Mouse (Mus musculus) limb, embryonic 10.5 days (tissue): ENCODE data around the gene Ace3. TPM values are rescaled to one million over a fixed set of nuclear protein-coding genes. Genes with fewer than 3 reads are reported as not detected.
"Not testable (repeated sequence)": the region's sequence is repeated elsewhere in the genome, so short reads cannot be mapped to it uniquely, and the experiment has no call there.

Source experiments
- DNase-seq: peaks from one replicate; pipeline ENCODE4 v3.0.0-alpha.2; 2017; ENCODE audit warnings: low spot score
- H3K27ac ChIP-seq: fragments of 300-500 bp; sonication (generic); 2 replicates; pipeline ENCODE4 v1.5.1; 2016; ENCODE audit warnings: mild to moderate bottlenecking
- H3K27me3 ChIP-seq: fragments of 300-500 bp; sonication (generic); 2 replicates; pipeline ENCODE4 v1.6.1; 2016; ENCODE audit warnings: low read depth, mild to moderate bottlenecking; ENCODE audit not compliant: poor library complexity, severe bottlenecking
- H3K36me3 ChIP-seq: fragments of 300-500 bp; sonication (generic); 2 replicates; pipeline ENCODE4 v1.6.1; 2016; ENCODE audit warnings: mild to moderate bottlenecking, moderate library complexity
- H3K4me1 ChIP-seq: fragments of 300-500 bp; sonication (generic); 2 replicates; pipeline ENCODE4 v1.6.1; 2016
- H3K4me3 ChIP-seq: fragments of 300-500 bp; sonication (generic); 2 replicates; pipeline ENCODE4 v1.5.1; 2016; ENCODE audit warnings: mild to moderate bottlenecking, moderate library complexity
- H3K9me3 ChIP-seq: fragments of 300-500 bp; sonication (generic); replicated peaks from 2 replicates; pipeline ENCODE4 v1.6.1; 2016; ENCODE audit warnings: mild to moderate bottlenecking
- WGBS: fragments of 180-500 bp; shearing (Covaris S2); methylation state at CpG from one replicate; pipeline ENCODE4 v1.1.7; 2016; 5-methylcytosine and 5-hydroxymethylcytosine counted together
- polyA plus RNA-seq: library from polyadenylated mRNA; unstranded; fragments of >200 nt; fragmentation: Nextera tagmentation; extraction: Ambion mirVana; gene quantifications from 2 replicates; pipeline ENCODE4 v1.2.1, GENCODE M21; 2016

Gene Ace3
- polyA plus RNA-seq, 1 experiment from 2014 or later: not detected

DNA sequence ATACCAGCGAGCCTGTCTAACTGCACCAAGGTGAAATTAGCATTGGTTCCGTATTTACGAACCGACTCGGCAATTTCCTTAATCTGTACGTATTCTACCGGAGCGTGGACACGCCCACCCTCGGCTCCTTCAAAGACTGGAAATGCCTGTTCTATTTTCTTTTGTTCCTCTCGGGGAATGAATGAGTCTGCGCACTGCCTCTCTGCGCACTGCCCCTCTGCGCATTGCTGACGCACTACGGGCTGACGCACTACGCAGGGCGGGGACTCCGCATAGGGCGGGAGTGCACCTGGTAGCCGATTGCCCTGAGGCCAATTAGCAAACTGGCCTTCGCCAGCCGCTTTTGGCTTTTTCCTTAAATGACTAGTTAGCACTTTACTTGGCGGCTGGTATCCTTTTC is 37.6 kb downstream of the Ace3 start:
- peaks cover 16% of the 10 kb centered on the region for H3K4me1 ChIP-seq
- not testable (repeated sequence) for DNase-seq, H3K36me3 ChIP-seq, H3K27ac ChIP-seq, H3K27me3 ChIP-seq, H3K9me3 ChIP-seq
- peak overlapping the region; percentile 45 for H3K4me3 ChIP-seq
- 26% methylated on average over 9 of the region's 25 CpGs for WGBS

DNA sequence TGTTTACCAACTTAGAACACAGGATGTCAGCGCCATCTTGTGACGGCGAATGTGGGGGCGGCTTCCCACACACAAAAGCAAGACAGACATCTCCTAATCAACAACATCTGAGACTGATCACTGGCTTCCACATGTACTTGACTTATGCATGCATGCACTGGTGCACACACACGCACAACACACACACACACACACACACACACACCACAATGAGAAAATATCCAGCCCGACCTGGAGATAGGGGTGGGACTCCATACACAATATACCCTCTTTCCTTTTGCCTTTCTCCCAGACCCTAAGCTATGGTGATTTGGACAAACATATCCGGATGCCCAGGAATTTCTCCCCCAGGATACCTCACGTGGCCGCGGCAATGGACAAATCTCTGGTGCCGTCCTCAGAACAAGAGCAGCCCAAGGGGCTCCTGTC is 39.0 kb downstream of the Ace3 start:
- H3K36me3 ChIP-seq: no peaks in the 10 kb centered on the region
- peak overlapping the region; percentile 92 for H3K27ac ChIP-seq
- no peaks in the 10 kb centered on the region for H3K9me3 ChIP-seq
- DNase-seq: peak; percentile 56
- H3K4me3 ChIP-seq: peak overlapping the region; percentile 41
- H3K4me1 ChIP-seq: peaks cover 27% of the 10 kb centered on the region
- 25% methylated on average over 11 of the region's 11 CpGs for WGBS
- no peaks in the 10 kb centered on the region for H3K27me3 ChIP-seq

DNA sequence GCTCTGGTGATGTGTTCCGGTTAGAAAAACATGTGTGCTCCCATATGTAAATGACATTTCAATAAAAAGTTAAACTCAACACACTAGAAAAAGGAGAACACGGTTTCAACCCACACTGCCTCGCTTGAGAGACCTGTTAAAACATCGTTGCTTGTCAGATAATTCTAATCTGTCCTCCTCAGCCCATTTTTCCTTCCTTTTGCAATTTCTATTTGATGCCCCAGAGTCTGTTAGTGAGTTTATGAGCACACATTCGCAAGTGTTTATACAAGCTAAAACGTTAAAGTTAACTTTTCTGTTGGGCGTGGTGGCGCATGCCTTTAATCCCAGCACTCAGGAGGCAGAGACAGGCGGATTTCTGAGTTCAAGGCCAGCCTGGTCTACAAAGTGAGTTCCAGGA is 40.5 kb downstream of the Ace3 start:
- H3K4me1 ChIP-seq: peaks cover 28% of the 10 kb centered on the region
- H3K36me3 ChIP-seq: peaks cover 7% of the 10 kb centered on the region; the same call in 1 of the 2 replicates
- H3K27ac ChIP-seq: no peak overlapping the region
- H3K9me3 ChIP-seq: no peaks in the 10 kb centered on the region
- no peaks in the 10 kb centered on the region for H3K27me3 ChIP-seq
- WGBS: 92% methylated on average over 9 of the region's 9 CpGs
- DNase-seq: no peak
- H3K4me3 ChIP-seq: no peak overlapping the region

DNA sequence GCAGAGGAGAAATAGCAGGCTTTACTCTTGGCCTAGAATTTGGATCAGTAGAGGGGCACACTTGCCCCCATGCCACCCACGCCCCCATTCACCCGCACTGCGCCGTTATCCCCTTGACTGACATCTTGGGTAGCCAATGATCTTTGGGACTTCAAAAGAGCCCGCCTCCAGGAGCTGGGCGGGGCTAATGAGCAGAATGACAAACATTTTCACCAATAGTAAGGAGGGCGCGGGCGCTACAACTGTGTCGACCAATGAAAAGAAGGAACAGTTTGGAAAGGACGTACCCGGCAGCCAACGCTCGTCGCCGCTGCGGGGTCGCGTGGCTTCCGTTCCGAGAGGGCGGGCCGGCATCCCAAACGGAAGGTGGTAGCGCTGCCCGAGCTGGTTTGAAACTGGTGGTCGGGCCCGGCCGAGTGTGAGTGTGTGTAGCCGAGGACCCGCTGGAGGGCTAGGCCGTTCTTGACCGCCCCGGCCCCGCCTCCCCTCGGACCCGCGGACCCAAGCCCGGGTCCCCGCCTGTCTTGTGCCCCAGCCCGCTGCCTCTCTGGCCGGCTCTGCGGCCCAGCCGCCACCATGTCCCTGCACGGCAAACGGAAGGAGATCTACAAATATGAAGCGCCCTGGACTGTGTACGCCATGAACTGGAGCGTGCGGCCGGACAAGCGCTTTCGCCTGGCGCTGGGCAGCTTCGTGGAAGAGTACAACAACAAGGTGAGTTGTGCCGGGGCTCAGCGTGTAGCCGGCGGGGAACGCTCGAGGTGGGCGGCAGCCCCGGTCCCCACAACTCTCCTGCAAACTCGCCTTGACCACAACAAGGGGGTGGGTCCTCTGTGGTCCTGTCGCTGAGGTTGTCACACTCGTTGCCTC is 42.3 kb downstream of the Ace3 start, which contains the start of gene Dcaf7:
TSS of gene Dcaf7 (plus strand) at position 325 of the 870 bp plus-strand sequence.
- H3K4me3 ChIP-seq: peak within 1 kb of the TSS; percentile 91
- H3K27me3 ChIP-seq: no peaks in the 10 kb centered on the region
- DNase-seq: peak; percentile 94
- peak within 1 kb of the TSS; percentile 90 for H3K27ac ChIP-seq
- WGBS: under 1% methylated on average over 66 of the region's 66 CpGs
- peaks cover 28% of the 10 kb centered on the region for H3K4me1 ChIP-seq
- H3K9me3 ChIP-seq: no peaks in the 10 kb centered on the region
- H3K36me3 ChIP-seq: peaks cover 9% of the 10 kb centered on the region

DNA sequence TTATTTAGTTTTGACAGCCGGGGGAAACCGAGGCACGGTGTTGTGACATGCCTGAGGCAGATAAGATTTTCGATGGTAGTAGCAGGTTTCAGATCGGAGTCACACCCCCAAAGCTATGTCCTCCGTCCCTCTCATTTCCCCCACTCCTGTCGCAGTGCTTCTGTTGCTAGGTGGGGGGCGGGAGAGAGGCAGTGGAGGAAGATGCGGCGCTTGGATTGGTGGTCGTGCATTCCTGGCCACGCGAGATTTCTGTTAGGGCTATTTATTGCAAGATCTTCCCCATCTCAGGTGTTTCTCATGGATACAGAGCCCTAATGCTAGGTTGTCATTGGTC is 42.9 kb downstream of the Ace3 start:
- Histone ChIP-seq H3K27ac (peak overlapping the region; percentile 90), H3K36me3 (peaks cover 11% of the 10 kb centered on the region), H3K4me1 (peaks cover 28% of the 10 kb centered on the region), H3K4me3 (peak overlapping the region; percentile 91), H3K9me3 (no peaks in the 10 kb centered on the region), H3K27me3 (no peaks in the 10 kb centered on the region)
- 2% methylated on average over 13 of the region's 13 CpGs for WGBS
- peak; percentile 57 for DNase-seq

DNA sequence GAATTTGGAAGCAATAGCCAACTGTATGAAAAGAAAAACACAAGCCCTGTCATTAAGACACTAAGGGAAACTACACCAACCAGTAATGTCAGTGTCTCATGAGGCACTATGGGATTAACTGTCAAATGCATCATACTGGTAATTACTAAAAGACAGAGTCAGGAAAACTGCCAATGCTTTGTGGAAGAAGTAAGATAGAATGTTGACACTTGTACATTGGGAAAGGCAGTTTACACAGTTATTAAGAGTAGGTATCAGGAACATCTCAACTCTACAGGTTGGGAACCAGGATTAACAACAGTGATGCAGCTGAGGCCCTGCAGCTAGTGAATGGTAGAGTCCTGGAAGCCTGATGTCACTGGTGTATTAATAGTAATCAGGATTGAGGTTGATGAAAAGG is 49.9 kb downstream of the Ace3 start:
- Histone ChIP-seq H3K36me3 (peaks cover 53% of the 10 kb centered on the region), H3K4me3 (no peak overlapping the region), H3K27me3 (no peaks in the 10 kb centered on the region), H3K27ac (no peak overlapping the region), H3K4me1 (no peaks in the 10 kb centered on the region), H3K9me3 (no peaks in the 10 kb centered on the region)
- DNase-seq: no peak

DNA sequence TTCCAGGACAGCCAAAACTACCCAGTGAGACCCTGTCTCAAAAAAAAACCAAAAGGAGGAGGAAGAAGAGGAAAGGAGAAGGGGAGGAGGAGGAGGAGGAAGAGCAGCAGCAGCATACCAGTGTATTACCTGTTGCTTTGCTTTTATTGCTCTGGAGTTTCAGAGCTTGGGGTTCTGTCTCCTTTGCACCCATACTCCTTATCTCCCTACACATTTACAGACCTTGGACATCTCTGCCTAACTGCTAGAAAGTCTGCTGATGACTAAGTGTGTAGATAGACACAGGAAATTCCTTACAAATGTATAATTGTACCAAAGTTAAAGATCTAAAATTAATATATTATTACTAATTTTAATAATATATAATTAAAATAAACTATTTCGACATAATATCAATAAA is 50.8 kb downstream of the Ace3 start:
- Histone ChIP-seq H3K9me3 (no peaks in the 10 kb centered on the region), H3K27ac (no peak overlapping the region), H3K27me3 (no peaks in the 10 kb centered on the region), H3K4me3 (no peak overlapping the region), H3K4me1 (no peaks in the 10 kb centered on the region), H3K36me3 (peaks cover 58% of the 10 kb centered on the region)
- no peak for DNase-seq
- WGBS: 87% methylated on average over 1 of the region's 1 CpGs

DNA sequence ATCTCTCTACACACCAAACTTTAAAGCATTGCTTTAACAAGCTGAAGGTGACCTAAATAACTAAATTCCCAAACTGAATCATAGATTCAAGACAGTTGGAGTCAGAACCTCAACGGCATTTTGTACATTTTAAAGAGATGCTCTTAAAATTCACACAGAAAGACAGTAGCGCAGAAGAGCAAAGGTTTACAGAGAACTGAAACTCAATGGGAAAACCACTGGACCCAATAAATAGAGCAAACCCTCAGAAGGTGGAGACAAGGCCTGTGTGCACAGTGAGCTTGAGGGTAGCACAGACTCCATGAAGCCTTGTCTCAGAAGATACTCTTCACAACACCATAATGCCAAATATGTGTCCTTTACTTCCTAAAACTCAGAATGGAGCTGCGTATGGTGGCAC is 51.3 kb downstream of the Ace3 start:
- no peak overlapping the region for H3K4me3 ChIP-seq
- H3K9me3 ChIP-seq: no peaks in the 10 kb centered on the region
- 96% methylated on average over 3 of the region's 3 CpGs for WGBS
- no peak overlapping the region for H3K27ac ChIP-seq
- peaks cover 63% of the 10 kb centered on the region for H3K36me3 ChIP-seq
- no peaks in the 10 kb centered on the region for H3K27me3 ChIP-seq
- no peak for DNase-seq
- H3K4me1 ChIP-seq: no peaks in the 10 kb centered on the region

DNA sequence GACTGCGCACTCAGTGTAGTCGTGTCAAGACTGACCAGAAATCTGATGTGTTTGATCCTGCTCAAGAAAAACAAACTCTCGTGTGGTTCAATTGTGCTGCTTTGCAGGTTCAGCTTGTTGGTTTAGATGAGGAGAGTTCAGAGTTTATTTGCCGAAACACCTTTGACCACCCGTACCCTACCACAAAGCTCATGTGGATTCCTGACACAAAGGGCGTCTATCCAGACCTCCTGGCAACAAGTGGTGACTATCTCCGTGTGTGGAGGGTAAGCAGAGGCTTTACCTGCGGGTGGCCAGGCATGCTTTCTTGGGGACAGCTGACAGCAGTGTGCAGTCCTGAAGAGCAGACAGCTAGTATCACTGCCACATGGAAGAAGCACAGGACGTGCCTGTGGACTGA is 52.1 kb downstream of the Ace3 start:
- DNase-seq: no peak
- 87% methylated on average over 9 of the region's 9 CpGs for WGBS
- Histone ChIP-seq H3K36me3 (peaks cover 71% of the 10 kb centered on the region), H3K4me1 (no peaks in the 10 kb centered on the region), H3K27me3 (no peaks in the 10 kb centered on the region), H3K4me3 (no peak overlapping the region), H3K9me3 (no peaks in the 10 kb centered on the region), H3K27ac (no peak overlapping the region)

DNA sequence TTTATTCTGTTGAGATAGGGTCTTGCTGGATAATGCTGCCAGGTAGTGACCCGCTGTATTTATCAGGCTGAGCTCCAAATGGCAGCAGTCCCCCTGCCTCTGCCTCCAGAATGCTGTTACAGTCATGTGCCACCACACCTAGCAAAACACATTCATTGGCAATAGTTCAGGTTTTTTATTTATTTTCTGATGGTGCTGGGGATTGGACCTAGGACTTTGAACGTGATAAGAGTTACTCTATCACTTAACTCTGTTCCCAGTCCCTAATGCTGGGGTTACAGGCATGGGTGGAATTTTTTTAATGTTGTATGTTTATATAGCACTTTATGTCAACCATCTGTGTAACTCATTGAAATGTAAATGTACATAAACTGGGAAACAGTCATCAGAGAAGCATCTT is 59.4 kb downstream of the Ace3 start:
- no peaks in the 10 kb centered on the region for H3K9me3 ChIP-seq
- WGBS: 93% methylated on average over 2 of the region's 2 CpGs
- no peak overlapping the region for H3K27ac ChIP-seq
- peaks cover 100% of the 10 kb centered on the region for H3K36me3 ChIP-seq
- H3K4me1 ChIP-seq: no peaks in the 10 kb centered on the region
- no peak overlapping the region for H3K4me3 ChIP-seq
- no peaks in the 10 kb centered on the region for H3K27me3 ChIP-seq
- DNase-seq: no peak

DNA sequence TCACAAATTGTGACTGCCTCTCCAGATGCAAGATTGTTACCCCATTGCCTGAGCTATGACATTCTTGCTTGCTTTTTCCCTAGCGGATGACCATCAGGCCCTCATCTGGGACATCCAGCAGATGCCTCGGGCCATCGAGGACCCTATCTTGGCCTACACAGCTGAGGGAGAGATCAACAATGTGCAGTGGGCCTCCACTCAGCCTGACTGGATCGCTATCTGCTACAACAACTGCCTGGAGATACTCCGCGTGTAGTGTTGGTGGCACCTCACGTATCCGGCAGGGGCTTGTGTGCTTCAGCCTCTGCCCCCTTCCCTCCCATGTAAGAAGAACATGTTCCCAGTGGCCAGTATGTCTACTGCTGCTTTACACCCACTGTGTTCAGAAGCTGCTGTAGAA is 60.1 kb downstream of the Ace3 start:
- Histone ChIP-seq H3K4me1 (no peaks in the 10 kb centered on the region), H3K4me3 (no peak overlapping the region), H3K36me3 (peaks cover 100% of the 10 kb centered on the region), H3K27me3 (no peaks in the 10 kb centered on the region), H3K9me3 (no peaks in the 10 kb centered on the region), H3K27ac (no peak overlapping the region)
- WGBS: 94% methylated on average over 8 of the region's 8 CpGs
- DNase-seq: no peak
